Mouse (Mus musculus) heart, postnatal 0 days (tissue): ENCODE data around the gene Mfsd2b. TPM values are rescaled to one million over a fixed set of nuclear protein-coding genes. Genes with fewer than 3 reads are reported as not detected.
A peak's percentile ranks its signal among the peaks of the same experiment; 100 is the strongest.

Experiments used
- ATAC-seq: fragments of 200-750 bp; cut with Nextera tagmentation; 2 replicates; pipeline ENCODE4 v1.8.0; 2017; ENCODE audit warnings: low read depth, moderate number of reproducible peaks, moderate library complexity; ENCODE audit not compliant: insufficient read depth
- DNase-seq: peaks from one replicate; pipeline ENCODE4 v3.0.0-alpha.2; 2016; ENCODE audit warnings: low spot score
- H3K27ac ChIP-seq: fragments of 300-500 bp; sonication (generic); 2 replicates; pipeline ENCODE4 v1.5.1; 2014; ENCODE audit warnings: low read depth, mild to moderate bottlenecking
- H3K27me3 ChIP-seq: fragments of 300-500 bp; sonication (generic); 2 replicates; pipeline ENCODE4 v1.6.1; 2014; ENCODE audit warnings: low read length, mixed read lengths; ENCODE audit not compliant: control insufficient read depth, insufficient read depth
- H3K36me3 ChIP-seq: fragments of 300-500 bp; sonication (generic); replicated peaks from 2 replicates; pipeline ENCODE4 v1.6.1; 2014; ENCODE audit warnings: low read length, mixed read lengths; ENCODE audit not compliant: control insufficient read depth, insufficient read depth
- H3K4me1 ChIP-seq: fragments of 300-500 bp; sonication (generic); 2 replicates; pipeline ENCODE4 v1.6.1; 2014; ENCODE audit warnings: antibody characterized with exemption; ENCODE audit not compliant: control insufficient read depth, insufficient read depth
- H3K4me2 ChIP-seq: fragments of 300-500 bp; sonication (generic); 2 replicates; pipeline ENCODE4 v1.6.1; 2014; ENCODE audit warnings: low read depth, mild to moderate bottlenecking, low read length, moderate library complexity
- H3K4me3 ChIP-seq: fragments of 300-500 bp; sonication (generic); 2 replicates; pipeline ENCODE4 v1.5.1; 2014; ENCODE audit warnings: low read depth, low read length
- H3K9ac ChIP-seq: fragments of 300-500 bp; sonication (generic); replicated peaks from 2 replicates; pipeline ENCODE4 v1.6.1; 2014; ENCODE audit warnings: low read depth, low read length, mixed read lengths
- H3K9me3 ChIP-seq: fragments of 300-500 bp; sonication (generic); replicated peaks from 2 replicates; pipeline ENCODE4 v1.6.1; 2016; ENCODE audit warnings: low read length; ENCODE audit not compliant: control insufficient read depth
- CTCF ChIP-seq: IDR thresholded peaks from 2 replicates; pipeline ENCODE4 v1.5.1; 2016; ENCODE audit warnings: antibody characterized with exemption, control low read depth, low read depth
- EP300 ChIP-seq: IDR thresholded peaks from 2 replicates; pipeline ENCODE4 v1.6.1; 2016; ENCODE audit warnings: antibody characterized with exemption, low read depth
- WGBS: fragments of 180-500 bp; shearing (Covaris S2); extraction: QIAGEN DNeasy Blood & Tissue Kit; methylation state at CpG from one replicate; pipeline ENCODE4 v1.1.7; 2014; 5-methylcytosine and 5-hydroxymethylcytosine counted together
- polyA plus RNA-seq: library from polyadenylated mRNA; unstranded; fragments of >200 nt; fragmentation: Nextera tagmentation; extraction: Ambion mirVana; gene quantifications from 2 replicates; pipeline ENCODE4 v1.2.1, GENCODE M21; 2015
- total RNA-seq: library from RNA; depleted of rRNA; stranded (reverse); fragments of >200 nt; gene quantifications from 2 replicates; pipeline ENCODE4 v1.2.3, GENCODE M21; 2014; ENCODE audit warnings: low replicate concordance

The Mfsd2b gene
- total and polyA plus RNA-seq, 2 experiments from 2014 or later, result 0.79 TPM; not detected in 1

DNA sequence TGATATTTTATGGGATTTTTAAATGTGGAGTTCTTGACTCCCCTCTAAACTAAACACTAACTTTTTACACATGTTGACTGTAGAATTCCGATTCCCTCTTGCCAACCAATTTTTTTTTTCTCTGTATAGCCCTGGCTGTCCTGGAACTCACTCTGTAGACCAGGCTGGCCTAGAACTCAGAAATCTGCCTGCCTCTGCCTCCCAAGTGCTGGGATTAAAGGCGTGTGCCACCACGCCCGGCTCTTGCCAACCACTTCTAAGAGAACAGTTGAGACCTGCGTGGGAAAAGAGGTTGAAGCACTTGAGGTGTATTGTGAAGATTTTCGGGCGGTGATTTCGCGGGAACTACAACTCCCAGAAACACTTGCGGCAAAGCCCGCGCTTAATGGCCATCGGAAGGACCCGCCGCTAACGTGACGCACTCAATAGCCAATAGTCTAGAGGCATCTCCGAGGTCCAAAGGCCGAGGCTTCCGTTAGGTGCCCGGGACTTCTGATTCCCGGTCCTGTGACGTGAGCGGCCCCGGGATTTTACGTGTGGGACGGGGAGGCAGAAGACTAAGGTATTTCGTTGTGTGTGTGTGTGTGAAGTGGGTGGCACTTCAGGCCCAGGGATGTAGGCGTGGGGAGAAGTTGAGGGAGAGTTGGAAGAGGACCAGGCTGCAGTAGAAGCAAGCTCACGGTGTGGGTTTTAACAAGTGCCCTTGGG is 31.1 kb downstream of the Mfsd2b start, which contains the start of gene Wdcp:
TSS of gene Wdcp (plus strand) at position 414 of the 708 bp plus-strand sequence.
- WGBS, result under 1% methylated on average over 30 of the region's 30 CpGs
- no peak for TF ChIP-seq EP300
- TF ChIP-seq CTCF, result no peak
- no peaks in the 10 kb centered on the region for H3K27me3 ChIP-seq
- DNase-seq, result peak; percentile 92
- H3K9ac ChIP-seq, result peak within 1 kb of the TSS; percentile 64
- H3K4me3 ChIP-seq, result peak within 1 kb of the TSS; percentile 87
- H3K27ac ChIP-seq, result peak within 1 kb of the TSS; percentile 73
- H3K4me2 ChIP-seq, result peak within 1 kb of the TSS; percentile 89
- ATAC-seq, result peak; percentile 95
- H3K9me3 ChIP-seq, result no peaks in the 10 kb centered on the region
- H3K36me3 ChIP-seq, result no peaks in the 10 kb centered on the region
- peaks cover 6% of the 10 kb centered on the region; the same call in 1 of the 2 replicates for H3K4me1 ChIP-seq

DNA sequence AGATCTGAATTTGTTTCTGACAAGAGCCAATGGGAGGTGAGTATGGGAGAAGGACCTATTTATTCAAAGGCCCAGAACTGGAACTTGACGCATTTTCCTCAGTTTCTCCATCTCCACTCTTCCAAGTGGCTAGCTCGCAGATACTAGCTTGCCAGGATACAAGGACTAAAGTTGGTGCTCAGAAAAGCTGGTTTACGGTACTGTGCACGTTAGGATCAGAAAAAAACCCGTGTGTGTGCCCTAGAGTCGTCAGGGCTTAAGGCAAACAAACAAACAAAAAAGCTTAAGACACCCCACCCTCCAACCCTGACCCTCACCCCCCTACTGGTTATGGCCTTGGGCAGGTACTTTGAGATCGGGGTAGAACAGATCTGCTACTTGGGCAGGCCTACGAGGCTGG is 31.7 kb downstream of the Mfsd2b start:
- H3K9ac ChIP-seq, result no peak overlapping the region
- no peak for TF ChIP-seq EP300
- TF ChIP-seq CTCF, result no peak
- H3K27me3 ChIP-seq, result no peaks in the 10 kb centered on the region
- H3K4me1 ChIP-seq, result peaks cover 6% of the 10 kb centered on the region; the same call in 1 of the 2 replicates
- ATAC-seq (no peak), DNase-seq (no peak)
- no peaks in the 10 kb centered on the region for H3K36me3 ChIP-seq
- H3K27ac ChIP-seq, result no peak overlapping the region
- H3K4me3 ChIP-seq, result no peak overlapping the region
- no peak overlapping the region for H3K4me2 ChIP-seq
- no peaks in the 10 kb centered on the region for H3K9me3 ChIP-seq
- 93% methylated on average over 8 of the region's 8 CpGs for whole genome bisulfite sequencing

DNA sequence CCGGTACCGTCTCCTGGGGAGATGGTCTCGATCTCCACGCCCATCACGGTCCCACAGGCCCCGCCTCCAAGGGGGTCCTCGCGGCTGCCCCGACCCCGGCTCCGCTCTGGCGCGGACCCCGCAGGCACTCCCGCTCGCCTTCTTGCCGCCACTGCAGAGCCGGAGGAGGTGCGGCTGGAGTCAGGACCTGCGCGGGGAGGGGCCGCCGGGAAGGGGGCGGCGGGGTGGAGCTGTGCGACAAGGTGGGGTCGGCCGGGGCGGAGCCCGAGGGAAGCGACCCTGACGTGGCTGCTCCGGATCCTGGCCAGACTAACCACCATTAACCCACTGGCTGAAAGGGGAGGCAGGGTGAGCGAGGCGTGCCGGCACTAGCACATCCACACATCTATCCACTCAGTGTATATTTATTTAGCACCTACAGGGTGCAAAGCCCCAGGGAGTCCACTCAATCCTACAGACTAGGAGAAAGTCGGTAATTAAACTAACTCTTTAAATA is 32.7 kb downstream of the Mfsd2b start, which contains the start of gene Fkbp1b:
TSS of gene Fkbp1b (minus strand) at position 200 of the 496 bp plus-strand sequence.
- Histone ChIP-seq H3K36me3 (no peaks in the 10 kb centered on the region), H3K4me2 (peak within 1 kb of the TSS; percentile 78), H3K9ac (peak within 1 kb of the TSS; percentile 38), H3K4me3 (peak within 1 kb of the TSS; percentile 58), H3K4me1 (peaks cover 6% of the 10 kb centered on the region; the same call in 1 of the 2 replicates), H3K27ac (no peak within 1 kb of the TSS), H3K9me3 (no peaks in the 10 kb centered on the region), H3K27me3 (no peaks in the 10 kb centered on the region)
- under 1% methylated on average over 37 of the region's 37 CpGs for WGBS
- TF ChIP-seq CTCF (no peak), EP300 (no peak)
- peak; percentile 43 for DNase-seq
- ATAC-seq, result peak; percentile 40

DNA sequence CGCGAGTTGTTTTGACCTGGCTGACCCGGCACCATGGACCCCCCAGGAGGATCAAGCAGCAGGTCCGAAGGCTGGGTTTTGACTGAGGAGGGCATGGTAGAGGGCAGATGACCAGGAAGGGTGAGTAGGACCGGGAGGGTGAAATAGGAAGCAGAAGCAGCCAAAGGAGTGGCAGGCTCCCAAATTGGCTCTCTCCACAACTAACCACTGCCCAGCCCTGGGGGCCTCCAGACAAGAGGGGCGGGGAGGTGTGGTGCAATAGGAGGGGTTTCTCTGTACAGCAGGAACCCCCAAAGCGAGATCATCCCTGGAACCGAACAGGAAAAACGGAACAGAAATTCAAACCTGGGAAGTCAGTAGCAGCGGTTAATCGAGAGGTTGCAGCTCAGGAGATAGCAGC is 33.4 kb downstream of the Mfsd2b start:
- Histone ChIP-seq H3K9ac (peak overlapping the region; percentile 38), H3K4me2 (peak overlapping the region; percentile 78), H3K9me3 (no peaks in the 10 kb centered on the region), H3K27ac (no peak overlapping the region), H3K4me3 (peak overlapping the region; percentile 58), H3K27me3 (no peaks in the 10 kb centered on the region), H3K36me3 (no peaks in the 10 kb centered on the region), H3K4me1 (peaks cover 6% of the 10 kb centered on the region; the same call in 1 of the 2 replicates)
- TF ChIP-seq CTCF, result no peak
- no peak for TF ChIP-seq EP300
- ATAC-seq (no peak), DNase-seq (no peak)
- 4% methylated on average over 11 of the region's 11 CpGs for WGBS

DNA sequence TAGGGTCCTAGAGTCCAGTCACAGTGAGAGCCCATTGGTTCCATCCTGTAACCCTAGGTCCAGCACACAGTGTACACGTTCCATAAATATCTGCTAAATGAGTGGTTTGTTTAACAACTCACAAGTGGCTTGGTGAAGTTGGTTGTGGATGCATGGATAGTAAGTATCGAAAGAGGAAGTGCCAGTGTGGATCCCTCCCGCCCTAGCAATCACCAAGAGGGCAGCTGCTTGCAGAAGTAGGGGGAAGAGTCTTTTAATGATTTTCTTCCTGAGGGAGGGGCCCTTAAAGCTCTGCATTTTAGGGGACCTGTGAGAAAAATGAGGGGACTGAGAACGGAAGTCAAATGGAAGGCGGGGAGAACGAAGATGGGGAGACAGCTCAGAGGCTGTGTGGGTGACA is 34.1 kb downstream of the Mfsd2b start:
- TF ChIP-seq EP300 (no peak), CTCF (no peak)
- no peak overlapping the region for H3K4me2 ChIP-seq
- WGBS, result 55% methylated on average over 6 of the region's 6 CpGs
- H3K4me3 ChIP-seq, result no peak overlapping the region
- no peaks in the 10 kb centered on the region for H3K27me3 ChIP-seq
- H3K27ac ChIP-seq, result no peak overlapping the region
- DNase-seq (no peak), ATAC-seq (no peak)
- H3K4me1 ChIP-seq, result peaks cover 6% of the 10 kb centered on the region; the same call in 1 of the 2 replicates
- no peak overlapping the region for H3K9ac ChIP-seq
- no peaks in the 10 kb centered on the region for H3K36me3 ChIP-seq
- H3K9me3 ChIP-seq, result no peaks in the 10 kb centered on the region
